Mouse (Mus musculus) neural tube, embryonic 11.5 days (tissue): Measurements from ENCODE around the gene Gdf5. TPM values are rescaled to one million over a fixed set of nuclear protein-coding genes. Genes with fewer than 3 reads are reported as not detected.
"Not testable (repeated sequence)": the region's sequence is repeated elsewhere in the genome, so short reads cannot be mapped to it uniquely, and the experiment has no call there.

Experiments used
- ATAC-seq: fragments of 200-750 bp; cut with Nextera tagmentation; 2 replicates; pipeline ENCODE4 v1.8.0; 2017; ENCODE audit warnings: moderate number of reproducible peaks, mild to moderate bottlenecking, moderate TSS enrichment, moderate library complexity; ENCODE audit not compliant: insufficient read depth, low FRiP score, low TSS enrichment
- DNase-seq: peaks from one replicate; pipeline ENCODE4 v3.0.0-alpha.2; 2015; ENCODE audit warnings: low spot score
- H3K27ac ChIP-seq: fragments of 300-500 bp; sonication (generic); 2 replicates; pipeline ENCODE4 v1.5.1; 2014; ENCODE audit warnings: low read depth, mild to moderate bottlenecking, low read length
- H3K27me3 ChIP-seq: fragments of 300-500 bp; sonication (generic); 2 replicates; pipeline ENCODE4 v1.6.1; 2014; ENCODE audit warnings: mild to moderate bottlenecking, low read length, mixed read lengths; ENCODE audit not compliant: control insufficient read depth, insufficient read depth
- H3K36me3 ChIP-seq: fragments of 300-500 bp; sonication (generic); 2 replicates; pipeline ENCODE4 v1.6.1; 2014; ENCODE audit warnings: mild to moderate bottlenecking, low read length, moderate library complexity, mixed read lengths; ENCODE audit not compliant: control insufficient read depth, insufficient read depth
- H3K4me1 ChIP-seq: fragments of 300-500 bp; sonication (generic); 2 replicates; pipeline ENCODE4 v1.6.1; 2014; ENCODE audit warnings: low read length, mixed read lengths; ENCODE audit not compliant: control insufficient read depth, insufficient read depth
- H3K4me2 ChIP-seq: fragments of 300-500 bp; sonication (generic); 2 replicates; pipeline ENCODE4 v1.6.1; 2014; ENCODE audit warnings: low read depth, mild to moderate bottlenecking, moderate library complexity
- H3K4me3 ChIP-seq: fragments of 300-500 bp; sonication (generic); 2 replicates; pipeline ENCODE4 v1.5.1; 2014; ENCODE audit warnings: low read depth, low read length
- H3K9ac ChIP-seq: fragments of 300-500 bp; sonication (generic); 2 replicates; pipeline ENCODE4 v1.6.1; 2014; ENCODE audit warnings: mild to moderate bottlenecking, low read length
- H3K9me3 ChIP-seq: fragments of 300-500 bp; sonication (generic); 2 replicates; pipeline ENCODE4 v1.6.1; 2016; ENCODE audit warnings: low read length; ENCODE audit not compliant: control insufficient read depth
- WGBS: fragments of 180-500 bp; shearing (Covaris S2); extraction: QIAGEN DNeasy Blood & Tissue Kit; methylation state at CpG from one replicate; pipeline ENCODE4 v1.1.7; 2014; 5-methylcytosine and 5-hydroxymethylcytosine counted together
- polyA plus RNA-seq: library from polyadenylated mRNA; unstranded; fragments of >200 nt; fragmentation: Nextera tagmentation; extraction: Ambion mirVana; gene quantifications from 2 replicates; pipeline ENCODE4 v1.2.1, GENCODE M21; 2014

The Gdf5 gene
- polyA plus RNA-seq, 1 experiment from 2014 or later: 1.1 TPM

GRCm38 (mm10) chr2:155928711-155929345 is 16.3 kb downstream of the Gdf5 start:
- ATAC-seq (no peak), DNase-seq (no peak)
- 78% methylated on average over 7 of the region's 7 CpGs for WGBS
- Histone ChIP-seq H3K27ac (no peak overlapping the region), H3K36me3 (peaks cover 3% of the 10 kb centered on the region; the same call in 1 of the 2 replicates), H3K27me3 (no peaks in the 10 kb centered on the region), H3K9me3 (no peaks in the 10 kb centered on the region), H3K4me3 (peak overlapping the region; percentile 72; the same call in 1 of the 2 replicates), H3K4me2 (peak overlapping the region; percentile 76), H3K4me1 (no peaks in the 10 kb centered on the region; the same call in 1 of the 2 replicates), H3K9ac (no peak overlapping the region)

GRCm38 (mm10) chr2:155925213-155925612 is 20.0 kb downstream of the Gdf5 start:
- not testable (repeated sequence) for H3K4me3 ChIP-seq, H3K9ac ChIP-seq, H3K27ac ChIP-seq, H3K9me3 ChIP-seq, H3K4me1 ChIP-seq, DNase-seq, H3K36me3 ChIP-seq, H3K4me2 ChIP-seq, ATAC-seq, H3K27me3 ChIP-seq
- WGBS: 90% methylated on average over 6 of the region's 6 CpGs

GRCm38 (mm10) chr2:155923143-155923542 is 22.0 kb downstream of the Gdf5 start:
- no peak overlapping the region for H3K4me2 ChIP-seq
- 98% methylated on average over 7 of the region's 7 CpGs for WGBS
- no peaks in the 10 kb centered on the region for H3K9me3 ChIP-seq
- H3K27ac ChIP-seq: no peak overlapping the region
- DNase-seq (no peak), ATAC-seq (no peak)
- H3K4me1 ChIP-seq: no peaks in the 10 kb centered on the region
- H3K27me3 ChIP-seq: no peaks in the 10 kb centered on the region
- H3K9ac ChIP-seq: no peak overlapping the region
- no peak overlapping the region for H3K4me3 ChIP-seq
- H3K36me3 ChIP-seq: peaks cover 3% of the 10 kb centered on the region; the same call in 1 of the 2 replicates

GRCm38 (mm10) chr2:155914684-155915083 is 30.5 kb downstream of the Gdf5 start:
- H3K4me2 ChIP-seq: no peak overlapping the region
- no peak overlapping the region for H3K27ac ChIP-seq
- ATAC-seq (no peak), DNase-seq (no peak)
- 91% methylated on average over 6 of the region's 6 CpGs for WGBS
- no peaks in the 10 kb centered on the region for H3K4me1 ChIP-seq
- H3K36me3 ChIP-seq: no peaks in the 10 kb centered on the region
- no peaks in the 10 kb centered on the region for H3K27me3 ChIP-seq
- no peaks in the 10 kb centered on the region for H3K9me3 ChIP-seq
- no peak overlapping the region for H3K4me3 ChIP-seq
- H3K9ac ChIP-seq: no peak overlapping the region

- no peaks in the 10 kb centered on the region for H3K4me1 ChIP-seq
- H3K4me2 ChIP-seq: no peak overlapping the region
- H3K9ac ChIP-seq: no peak overlapping the region
- H3K27me3 ChIP-seq: no peaks in the 10 kb centered on the region
- no peaks in the 10 kb centered on the region for H3K36me3 ChIP-seq
- DNase-seq (no peak), ATAC-seq (no peak)
- H3K9me3 ChIP-seq: no peaks in the 10 kb centered on the region
- 91% methylated on average over 6 of the region's 6 CpGs for WGBS
- H3K4me3 ChIP-seq: no peak overlapping the region
- no peak overlapping the region for H3K27ac ChIP-seq
These were observed 41.5 kb downstream of the Gdf5 start for GRCm38 (mm10) chr2:155903632-155904008.

- ATAC-seq (no peak), DNase-seq (no peak)
- Histone ChIP-seq H3K36me3 (no peaks in the 10 kb centered on the region), H3K4me1 (no peaks in the 10 kb centered on the region), H3K4me2 (no peak overlapping the region), H3K4me3 (no peak overlapping the region), H3K27me3 (no peaks in the 10 kb centered on the region), H3K27ac (no peak overlapping the region), H3K9ac (no peak overlapping the region), H3K9me3 (no peaks in the 10 kb centered on the region)
- 89% methylated on average over 16 of the region's 16 CpGs for WGBS
These were observed 42.1 kb downstream of the Gdf5 start for GRCm38 (mm10) chr2:155902989-155903631.

- Histone ChIP-seq H3K9ac (no peak overlapping the region), H3K27ac (no peak overlapping the region), H3K36me3 (no peaks in the 10 kb centered on the region), H3K4me1 (no peaks in the 10 kb centered on the region), H3K4me2 (no peak overlapping the region), H3K4me3 (no peak overlapping the region), H3K9me3 (no peaks in the 10 kb centered on the region), H3K27me3 (no peaks in the 10 kb centered on the region)
- WGBS: 83% methylated on average over 16 of the region's 16 CpGs
- DNase-seq: no peak
- ATAC-seq: no peak
These were observed 50.0 kb downstream of the Gdf5 start for GRCm38 (mm10) chr2:155895046-155895735.

GRCm38 (mm10) chr2:155894307-155895045 is 50.7 kb downstream of the Gdf5 start:
- H3K36me3 ChIP-seq: no peaks in the 10 kb centered on the region
- no peak overlapping the region for H3K27ac ChIP-seq
- H3K9ac ChIP-seq: no peak overlapping the region
- H3K4me2 ChIP-seq: no peak overlapping the region
- no peaks in the 10 kb centered on the region for H3K9me3 ChIP-seq
- 89% methylated on average over 13 of the region's 13 CpGs for WGBS
- no peaks in the 10 kb centered on the region for H3K27me3 ChIP-seq
- H3K4me3 ChIP-seq: no peak overlapping the region
- no peaks in the 10 kb centered on the region for H3K4me1 ChIP-seq
- ATAC-seq: no peak
- DNase-seq: no peak
